Mouse (Mus musculus): ENCODE measurements around the gene Proca1.
"Not testable (repeated sequence)": the region's sequence is repeated elsewhere in the genome, so short reads cannot be mapped to it uniquely, and the experiment has no call there.

Proca1 gene

DNA sequence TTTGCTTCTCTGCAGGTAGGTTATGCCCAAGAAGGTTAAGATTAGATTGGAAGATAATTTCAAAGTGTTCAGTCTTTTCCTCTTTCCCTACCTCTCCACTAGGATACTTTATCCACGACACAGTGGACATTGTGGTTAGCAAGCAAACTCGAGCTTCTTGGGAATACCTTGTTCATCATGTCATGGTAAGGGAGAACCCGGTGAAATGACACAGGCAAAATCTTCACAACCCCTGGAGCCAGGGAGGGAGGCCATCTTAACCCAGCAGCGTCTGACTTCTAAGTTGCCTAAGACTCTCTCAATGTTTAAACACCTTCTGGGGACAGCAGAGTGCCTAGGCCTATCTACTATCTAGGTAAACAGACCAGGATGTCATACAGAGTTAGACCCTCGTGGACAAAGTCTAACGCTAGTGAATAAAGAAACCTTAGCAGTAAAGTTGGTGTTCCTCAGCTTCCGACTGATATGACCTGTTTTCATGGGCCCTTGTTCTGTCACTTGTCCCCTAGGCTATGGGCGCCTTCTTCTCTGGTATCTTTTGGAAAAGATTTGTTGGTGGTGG, 13.7 kb upstream of the Proca1 start:
- intact Hi-C loops (cut with DNase I): loop anchor here (5.0 kb wide), 1 partner anchor 122 kb away; no protein-coding TSS in a partner anchor

DNA sequence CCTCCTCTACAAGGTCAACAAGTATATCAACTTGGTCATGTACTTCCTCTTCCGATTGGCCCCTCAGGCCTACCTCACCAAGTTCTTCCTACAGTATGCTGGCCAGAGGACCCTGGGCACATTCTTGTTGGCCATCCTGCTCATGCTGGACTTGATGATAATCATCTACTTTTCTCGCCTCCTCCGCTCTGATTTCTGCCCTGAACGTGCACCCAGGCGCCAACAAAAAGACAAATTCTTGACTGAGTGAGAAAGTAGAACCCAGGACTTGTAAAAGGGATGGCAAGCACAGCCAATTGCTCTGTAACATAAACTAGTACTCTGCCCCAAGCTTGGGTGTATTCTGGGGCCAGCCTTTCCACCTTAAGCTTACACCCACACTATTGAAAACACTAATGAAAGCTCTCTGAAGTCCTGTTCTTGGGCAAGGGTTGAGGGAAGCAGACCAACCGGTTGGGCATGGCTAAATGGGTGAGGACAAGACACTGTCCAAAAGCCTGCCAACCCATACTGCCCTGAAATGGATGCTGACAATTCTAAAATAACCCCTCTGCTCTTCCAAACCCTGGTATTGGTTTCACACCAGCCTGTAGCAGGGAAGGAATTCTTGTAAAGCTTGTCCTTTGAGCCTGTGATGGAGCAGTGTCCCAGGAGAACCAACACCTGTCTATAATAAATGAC, 13.0 kb upstream of the Proca1 start:
- intact Hi-C loops (cut with DNase I): no loop called here

DNA sequence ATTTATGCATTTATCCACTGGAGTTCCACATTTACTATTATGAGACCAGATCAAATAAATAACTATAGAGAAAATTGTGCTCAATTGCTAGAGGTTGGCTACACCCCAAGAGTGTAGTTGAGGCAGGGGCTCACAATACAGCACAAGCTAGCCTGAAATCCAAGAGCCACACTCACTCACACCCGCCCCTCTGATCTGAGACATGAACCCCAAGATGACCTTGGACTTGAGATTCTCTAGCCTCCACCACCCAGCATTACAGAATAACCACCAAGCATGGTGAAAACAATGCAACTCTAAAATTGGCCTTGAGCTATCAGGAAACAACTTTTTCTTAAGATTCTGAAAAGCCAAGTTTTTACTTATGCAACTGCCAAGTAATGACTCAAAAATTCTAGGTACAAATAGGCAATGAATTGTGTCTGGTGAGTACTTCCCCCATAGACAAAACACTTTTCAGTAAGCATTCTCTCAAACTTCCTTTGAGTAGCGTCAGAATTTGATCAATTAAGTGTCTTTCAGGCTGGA, 11.3 kb upstream of the Proca1 start:
- intact Hi-C loops (cut with DNase I): no loop called here

DNA sequence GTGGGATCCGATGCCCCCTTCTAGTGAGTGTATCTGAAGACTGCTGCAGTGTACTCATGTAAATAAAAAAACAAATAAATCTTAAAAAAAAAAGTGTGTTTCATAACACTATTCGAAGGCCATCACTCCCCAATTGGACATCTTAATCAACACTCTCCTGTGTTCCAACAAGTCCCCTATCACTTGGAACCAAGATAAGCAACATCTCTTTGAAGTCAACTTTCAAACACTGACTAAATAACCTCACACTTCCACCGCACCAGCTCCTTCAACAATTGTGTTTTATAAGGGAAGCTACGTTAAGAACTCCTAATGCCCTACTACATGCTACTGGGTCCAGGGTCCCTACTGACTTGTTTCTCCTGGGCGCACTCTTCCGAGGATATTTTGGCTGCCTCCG, 10.7 kb upstream of the Proca1 start:
- intact Hi-C loops (cut with DNase I): no loop called here

DNA sequence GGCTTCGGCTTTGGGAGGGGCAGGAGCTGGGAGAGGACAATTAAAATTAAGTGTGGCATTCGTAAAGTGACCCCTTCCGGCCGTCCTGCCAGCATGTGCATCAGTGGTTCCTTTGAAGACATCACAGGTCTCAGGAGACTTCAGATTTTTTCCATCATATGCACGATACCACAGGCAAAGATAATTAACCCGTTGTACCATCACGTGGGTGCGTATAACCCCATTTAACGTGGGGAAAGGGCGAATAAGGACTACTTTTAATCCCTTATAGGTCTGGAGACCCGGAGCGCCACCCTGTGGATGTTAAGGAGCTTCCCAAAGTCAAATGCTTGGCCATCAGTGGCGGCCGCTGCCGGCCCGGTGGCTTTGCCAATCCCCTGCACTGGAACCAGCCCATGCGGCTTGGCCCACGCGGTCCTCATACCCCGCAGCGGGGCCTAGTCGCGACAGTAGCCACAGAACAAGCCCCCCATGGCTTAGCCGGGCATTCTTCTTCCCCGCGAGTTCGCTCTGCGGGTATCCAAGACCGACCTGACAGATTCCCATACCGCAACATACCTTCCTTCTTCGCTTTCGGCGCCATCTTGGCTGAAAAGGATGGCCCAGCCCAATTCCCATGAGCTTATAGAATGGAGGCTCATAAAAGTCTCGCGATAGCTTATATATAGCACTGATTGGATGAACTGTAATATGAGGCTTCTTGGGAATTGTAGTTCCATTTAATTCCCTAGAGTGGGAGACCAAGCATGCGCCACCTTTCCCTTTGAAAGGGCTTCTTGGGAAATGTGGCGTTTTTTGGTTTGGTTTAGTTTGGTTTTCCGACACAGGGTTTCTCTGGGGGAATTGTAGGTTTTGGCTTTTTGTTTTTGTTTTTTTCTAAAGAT, 10.0 kb upstream of the Proca1 start, which contains the start of gene Rpl23a:
TSS of gene Rpl23a (minus strand) at position 624 of the 884 bp plus-strand sequence.
- intact Hi-C loops (cut with DNase I): no loop called here

DNA sequence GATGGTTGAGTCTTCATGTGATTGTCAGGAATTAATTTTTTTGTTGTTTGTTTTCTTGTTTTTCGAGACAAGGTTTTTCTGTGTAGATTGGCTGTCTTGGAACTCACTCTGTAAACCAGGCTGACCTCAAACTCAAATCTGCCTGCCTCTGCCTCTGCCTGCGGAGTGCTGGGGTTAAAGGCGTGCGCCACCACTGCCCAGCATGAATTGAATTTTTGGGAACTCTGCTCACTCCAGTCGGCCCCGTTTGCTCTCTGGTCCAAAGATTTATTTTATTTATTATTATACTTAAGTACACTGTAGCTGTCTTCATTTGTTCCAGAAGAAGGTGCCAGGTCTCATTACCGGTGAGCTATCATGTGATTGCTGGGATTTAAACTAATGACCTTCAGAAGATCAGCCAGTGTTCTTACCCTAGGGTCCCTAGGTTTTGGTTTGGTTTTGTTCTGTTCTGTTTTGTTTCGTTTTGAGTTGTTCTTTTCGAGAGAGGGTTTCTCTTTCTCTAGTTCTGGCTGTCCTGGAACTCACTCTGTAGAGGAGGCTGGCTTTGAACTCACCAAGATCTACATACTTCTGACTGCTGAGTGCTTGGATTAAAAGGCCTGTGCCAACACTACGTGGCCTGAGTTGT, 9.2 kb upstream of the Proca1 start:
- intact Hi-C loops (cut with DNase I): no loop called here

DNA sequence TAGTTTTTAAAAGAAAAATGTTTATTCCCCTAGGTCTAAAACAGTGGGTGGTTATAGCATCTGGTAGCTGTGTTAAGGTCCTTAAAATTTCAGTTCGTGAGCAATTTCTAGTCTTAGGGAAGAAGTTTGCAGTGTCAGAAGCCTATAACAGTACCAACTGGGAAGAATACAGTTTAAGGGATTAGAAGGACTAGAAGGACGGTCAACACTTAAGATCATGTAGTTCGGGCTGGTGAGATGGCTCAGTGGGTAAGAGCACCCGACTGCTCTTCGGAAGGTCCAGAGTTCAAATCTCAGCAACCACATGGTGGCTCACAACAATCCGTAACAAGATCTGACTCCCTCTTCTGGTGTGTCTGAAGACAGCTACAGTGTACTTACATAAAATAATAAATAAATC, 8.5 kb upstream of the Proca1 start:
- intact Hi-C loops (cut with DNase I): not testable (repeated sequence)

DNA sequence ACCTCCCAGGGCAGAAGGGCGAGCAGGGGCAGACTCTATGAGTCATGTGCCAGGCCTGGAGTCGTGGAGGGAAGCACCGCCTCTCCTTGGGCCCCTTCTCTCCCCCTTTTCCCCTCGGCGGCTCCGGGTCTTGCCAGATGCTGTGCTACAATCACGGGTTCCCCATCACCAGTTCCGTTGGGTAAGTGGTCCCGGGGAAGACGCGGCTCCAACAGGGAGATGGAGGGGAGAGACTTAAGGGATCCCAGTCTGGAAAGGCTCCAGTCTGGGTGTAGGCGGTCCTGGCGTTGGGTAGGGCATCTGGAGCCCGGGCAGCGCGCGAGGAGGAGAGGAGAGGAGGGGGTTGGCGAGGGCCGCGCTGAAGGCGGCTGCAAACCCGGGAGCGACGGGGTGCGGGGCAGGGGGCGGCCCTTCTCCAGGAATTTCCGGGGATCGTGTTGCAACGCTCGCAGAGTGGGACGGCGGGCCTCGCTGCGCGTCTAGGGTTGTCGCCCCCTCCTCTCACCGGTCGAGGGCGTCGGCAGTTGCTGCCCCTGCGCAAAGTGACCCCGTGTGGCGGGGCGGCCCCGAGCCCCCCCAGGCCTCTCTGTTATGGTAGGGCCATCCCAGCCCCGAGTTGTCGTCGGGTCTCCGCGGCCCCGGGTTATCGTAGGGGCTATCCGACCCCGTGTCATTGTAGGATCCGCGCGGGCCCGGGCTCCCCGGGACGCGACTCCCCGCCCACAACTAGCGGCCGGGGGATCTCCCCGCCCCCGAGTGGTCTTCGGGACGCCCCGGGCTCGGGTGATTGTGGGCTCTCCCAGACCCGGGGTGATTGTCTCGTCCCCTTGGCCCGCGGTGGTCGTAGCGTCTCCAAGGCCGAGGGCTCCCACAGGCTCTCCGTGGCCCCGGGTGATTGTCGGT, 4.6 kb upstream of the Proca1 start, which contains the start of gene Rab34:
TSS of gene Rab34 (plus strand) at position 100 of the 903 bp plus-strand sequence.
- intact Hi-C loops (cut with DNase I): no loop called here

DNA sequence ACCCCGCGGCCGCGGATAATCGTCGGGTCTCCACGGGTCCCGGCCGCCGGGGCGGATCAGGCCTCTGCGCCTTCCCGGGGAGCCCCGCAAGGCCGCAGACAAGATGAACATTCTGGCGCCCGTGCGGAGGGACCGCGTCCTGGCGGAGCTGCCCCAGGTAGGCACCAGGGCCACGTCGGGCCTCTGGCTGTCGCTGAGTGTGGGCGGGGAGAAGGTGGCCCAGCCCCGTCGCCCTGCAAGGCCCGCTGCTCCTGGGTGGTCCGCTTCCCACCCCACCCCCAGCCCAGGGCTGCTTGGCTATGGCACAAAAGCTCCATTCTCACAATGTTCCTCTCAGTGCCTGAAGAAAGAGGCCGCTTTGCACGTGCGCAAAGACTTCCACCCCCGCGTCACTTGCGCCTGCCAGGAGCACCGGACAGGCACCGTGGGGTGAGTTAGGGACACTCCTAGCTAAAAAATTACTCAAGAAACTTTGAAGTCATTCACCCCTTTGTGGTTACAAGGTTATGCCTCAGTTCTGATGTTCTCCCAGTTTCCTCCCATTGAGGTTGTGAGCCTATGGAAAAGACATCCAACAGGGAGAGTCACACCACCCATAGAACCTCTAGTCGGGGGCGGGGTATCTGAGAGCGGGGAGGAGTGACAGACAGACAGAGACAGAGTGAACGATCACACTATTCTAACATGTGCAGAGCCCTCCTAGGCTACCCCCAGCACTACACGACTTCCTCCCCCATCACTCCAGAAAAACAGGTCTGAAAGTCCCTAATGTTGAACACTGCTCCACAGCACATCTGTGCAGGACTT, 3.8 kb upstream of the Proca1 start:
- intact Hi-C loops (cut with DNase I): no loop called here

DNA sequence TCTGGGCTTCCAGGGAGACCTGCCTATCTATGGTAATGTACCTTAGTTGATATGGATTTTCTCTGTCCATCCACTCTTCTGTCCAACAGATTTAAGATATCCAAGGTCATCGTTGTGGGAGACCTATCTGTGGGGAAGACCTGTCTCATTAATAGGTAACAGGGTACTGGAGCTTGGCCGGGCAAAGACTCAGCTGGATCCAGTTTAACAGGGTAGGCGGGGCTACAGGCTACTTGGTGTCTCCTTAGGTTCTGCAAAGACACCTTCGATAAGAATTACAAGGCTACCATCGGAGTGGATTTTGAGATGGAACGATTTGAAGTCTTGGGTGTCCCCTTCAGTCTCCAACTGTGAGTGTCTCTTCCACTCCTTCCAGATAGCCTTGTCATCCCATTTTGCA, 3.2 kb upstream of the Proca1 start:
- intact Hi-C loops (cut with DNase I): no loop called here

DNA sequence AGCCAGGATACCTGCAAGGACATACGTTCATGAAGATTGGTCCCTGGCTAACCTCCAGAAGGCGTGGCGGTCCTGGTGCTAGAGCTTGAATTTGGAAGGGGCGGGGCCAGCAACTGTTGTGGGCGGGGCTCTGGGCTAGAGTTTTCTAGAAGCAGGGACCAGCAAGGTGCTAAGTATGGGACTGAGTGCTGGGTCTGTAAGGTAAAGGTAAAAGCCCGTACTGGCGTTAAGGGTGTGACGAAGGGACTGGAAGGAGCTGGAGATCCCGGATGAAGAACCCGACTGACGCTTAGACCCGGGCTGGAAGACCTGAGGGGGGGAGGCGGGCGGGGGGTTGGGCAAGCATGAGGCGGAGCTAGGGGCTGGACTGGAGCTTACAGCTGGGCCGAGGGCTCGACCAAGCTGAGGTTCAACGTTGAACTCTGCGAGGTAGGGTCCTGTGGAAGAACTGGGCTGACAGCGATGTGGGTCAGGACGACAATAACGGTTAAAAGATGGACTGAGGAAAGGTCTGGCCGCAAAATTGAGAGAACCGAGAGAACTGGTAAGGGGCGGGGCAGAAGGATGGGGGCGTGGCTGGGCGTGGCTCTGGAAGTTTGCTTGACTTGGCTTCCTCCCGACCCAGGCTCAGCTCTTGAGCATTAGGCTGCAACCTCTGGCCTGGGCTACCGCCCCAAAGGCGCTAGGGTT, 1.4 kb downstream of the Proca1 start:
- intact Hi-C loops (cut with DNase I): no loop called here

DNA sequence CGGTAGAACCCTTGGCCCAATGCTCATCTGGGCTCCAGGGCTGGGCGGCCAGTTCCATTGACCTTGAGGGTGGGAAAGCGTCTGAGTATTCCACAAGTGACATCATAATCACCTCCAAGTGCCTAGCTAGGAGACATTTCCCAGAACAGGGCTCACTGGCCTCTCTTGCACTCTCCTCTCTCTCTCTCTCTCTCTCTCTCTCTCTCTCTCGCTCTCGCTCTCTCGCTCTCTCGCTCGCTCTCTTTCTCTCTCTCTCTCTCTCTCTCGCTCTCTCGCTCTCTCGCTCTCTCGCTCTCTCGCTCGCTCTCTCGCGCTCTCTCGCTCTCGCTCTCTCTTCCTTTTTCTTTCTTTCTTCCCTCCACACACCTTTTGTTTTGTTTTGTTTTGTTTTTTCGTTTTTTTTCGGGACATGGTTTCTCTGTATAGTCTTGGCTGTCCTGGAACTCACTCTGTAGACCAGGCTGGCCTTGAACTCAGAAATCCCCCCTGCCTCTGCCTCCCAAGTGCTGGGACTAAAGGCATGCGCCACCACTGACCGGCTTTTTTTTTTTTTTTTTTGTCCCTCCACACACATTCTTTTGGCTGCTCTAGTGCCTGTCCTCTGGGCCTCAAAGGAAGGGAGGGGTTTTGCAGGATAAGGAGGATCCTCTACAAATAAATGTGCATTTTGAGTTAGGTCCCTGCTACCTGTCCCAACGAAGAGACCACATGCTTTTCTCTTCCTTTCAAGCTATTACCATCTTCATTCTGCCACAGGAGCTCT, 2.1 kb downstream of the Proca1 start:
- intact Hi-C loops (cut with DNase I): no loop called here

DNA sequence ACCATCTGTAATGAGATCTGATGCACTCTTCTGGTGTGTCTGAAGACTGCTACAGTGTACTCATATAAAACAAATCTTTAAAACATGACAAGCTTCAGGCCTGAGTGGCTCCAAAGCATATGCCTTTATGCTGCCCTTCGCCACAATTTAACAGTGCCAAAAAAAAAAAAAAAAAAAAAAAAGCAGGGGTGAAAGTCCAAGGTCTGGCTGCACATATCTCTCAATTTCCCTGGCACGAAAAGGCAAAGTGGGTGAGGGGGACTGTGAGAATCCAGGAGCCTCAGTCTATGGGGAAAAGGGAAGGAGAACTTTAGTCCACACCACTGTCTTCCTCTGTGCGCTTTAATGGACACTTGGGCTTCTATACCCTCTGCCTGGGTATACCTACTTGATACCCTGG, 9.2 kb downstream of the Proca1 start:
- intact Hi-C loops (cut with DNase I): no loop called here

DNA sequence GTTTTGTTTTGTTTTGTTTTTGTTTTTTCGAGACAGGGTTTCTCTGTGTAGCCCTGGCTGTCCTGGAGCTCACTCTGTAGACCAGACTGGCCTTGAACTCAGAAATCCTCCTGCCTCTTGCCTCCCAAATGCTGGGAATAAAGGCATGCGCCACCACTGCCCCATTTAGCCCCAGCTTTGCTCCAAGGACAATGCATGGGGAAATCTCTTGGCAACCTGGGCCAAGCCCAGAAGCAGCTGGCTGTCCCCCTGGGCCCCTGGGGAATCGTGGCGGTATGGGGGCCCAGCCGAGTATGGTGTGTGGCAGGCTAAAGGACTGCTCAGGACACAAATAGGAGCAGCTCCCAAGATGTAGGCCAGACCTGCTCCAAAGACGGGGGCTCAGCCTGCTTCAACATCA, 11.1 kb downstream of the Proca1 start:
- intact Hi-C loops (cut with DNase I): no loop called here

DNA sequence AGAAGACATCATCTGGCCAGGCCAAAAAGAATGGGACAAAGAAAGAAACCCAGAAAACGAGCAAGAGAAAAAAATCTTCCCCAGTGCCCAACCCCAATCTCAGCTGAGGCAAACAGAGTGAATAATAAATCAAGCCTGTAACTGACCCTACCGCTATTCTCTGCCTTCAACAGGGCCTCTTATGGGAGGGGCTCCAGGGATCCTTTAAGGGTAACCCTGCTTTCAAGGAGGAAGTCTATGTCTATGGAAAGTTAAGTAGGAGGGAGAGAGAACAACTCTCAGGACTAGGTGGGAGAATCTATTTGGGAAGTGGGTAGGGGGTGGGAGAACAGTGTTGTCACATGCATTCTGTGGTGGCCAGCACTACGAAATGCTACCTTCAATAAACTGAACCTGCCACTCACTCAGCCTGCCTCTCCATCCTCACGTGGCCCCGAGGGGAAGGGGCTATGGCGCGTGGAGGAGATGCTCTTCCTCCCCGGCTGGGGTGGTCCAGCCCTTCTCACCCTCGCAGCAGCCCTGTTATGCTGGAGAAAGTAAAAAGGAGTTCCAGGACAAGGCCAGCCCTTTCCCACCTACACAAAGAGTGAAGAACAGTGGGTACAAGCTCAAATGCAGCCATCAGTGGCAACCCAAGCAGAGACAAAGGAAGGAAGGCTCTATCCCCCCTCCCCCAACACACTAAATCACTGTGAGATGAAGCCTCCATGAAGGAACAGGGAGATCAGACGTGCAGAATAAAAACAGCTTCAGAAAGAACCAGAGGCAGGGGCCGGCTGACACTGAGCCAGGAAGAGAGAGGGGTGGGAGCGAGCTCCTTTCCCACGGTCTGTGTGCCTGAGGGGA, 12.4 kb downstream of the Proca1 start:
- intact Hi-C loops (cut with DNase I): no loop called here

DNA sequence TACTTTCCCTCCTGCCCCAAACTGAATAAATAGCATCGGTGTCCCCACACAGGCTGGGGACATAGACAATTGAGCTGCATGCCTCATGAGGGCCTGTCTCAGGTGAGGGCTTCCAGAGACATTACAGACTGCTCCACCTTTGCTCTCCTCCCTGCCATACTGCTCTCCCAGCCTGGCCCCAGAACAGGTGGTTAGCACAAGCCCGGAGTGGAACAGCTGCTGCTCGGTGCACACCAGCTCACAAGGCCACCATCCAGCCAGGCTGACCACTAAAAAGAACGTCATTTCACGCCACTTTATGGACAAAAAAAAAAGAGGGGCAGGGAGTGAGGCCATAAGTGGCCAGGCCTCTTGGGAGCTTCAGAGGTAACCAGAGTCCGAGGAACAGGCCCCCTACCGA, 14.0 kb downstream of the Proca1 start:
- intact Hi-C loops (cut with DNase I): no loop called here

DNA sequence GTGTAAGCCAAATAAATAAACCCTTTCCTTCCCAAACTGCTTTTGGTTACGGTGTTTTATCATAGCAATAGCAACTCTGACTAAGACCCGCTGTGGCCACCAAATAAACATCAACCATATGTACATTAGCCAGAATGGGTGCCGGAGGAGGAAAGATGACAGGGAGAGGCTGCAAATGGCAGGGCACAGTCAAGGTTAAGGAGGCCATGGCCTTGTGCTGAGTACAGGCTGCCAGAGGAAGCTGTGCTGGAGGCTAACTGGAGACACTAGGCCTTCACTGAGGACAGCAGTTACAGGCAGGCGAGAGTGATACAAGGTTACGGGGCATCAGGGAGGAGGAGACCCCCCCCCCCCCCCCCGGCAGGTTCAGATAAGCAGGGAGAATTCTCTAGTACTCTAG, 16.7 kb downstream of the Proca1 start:
- intact Hi-C loops (cut with DNase I): no loop called here
